Mouse (Mus musculus): ENCODE data around the gene B230118H07Rik. TPM values are rescaled to one million over a fixed set of nuclear protein-coding genes. Genes with fewer than 3 reads are reported as not detected.

Gene B230118H07Rik
- polyA plus RNA-seq, 1 experiment, result 38.3 TPM

- Histone ChIP-seq H3K27me3 (ENCODE audit: control insufficient read depth, insufficient read depth, low read length, poor library complexity, severe bottlenecking) (no peaks in the 10 kb centered on the region), H3K27ac (ENCODE audit: insufficient read depth, low read length) (no peak overlapping the region), H3K9ac (ENCODE audit: low read depth, poor library complexity, severe bottlenecking) (no peak overlapping the region), H3K9me3 (replicated peaks; ENCODE audit: control insufficient read depth, insufficient read depth, low read length, poor library complexity, severe bottlenecking) (no peaks in the 10 kb centered on the region), H3K4me1 (ENCODE audit: control insufficient read depth, insufficient read depth, low read length) (no peaks in the 10 kb centered on the region), H3K36me3 (ENCODE audit: control insufficient read depth, insufficient read depth, low read length, poor library complexity, severe bottlenecking) (no peaks in the 10 kb centered on the region), H3K4me3 (ENCODE audit: low read depth, low read length) (no peak overlapping the region)
- no peak for TF ChIP-seq EP300 (IDR thresholded peaks at IDR 0.05; ENCODE audit: insufficient read depth, low read depth, low read length)
- TF ChIP-seq CTCF (IDR thresholded peaks at IDR 0.05; ENCODE audit: low read depth, low read length), result no peak
- TF ChIP-seq POLR2A (IDR thresholded peaks at IDR 0.05; ENCODE audit: insufficient read depth, low read length), result no peak
Measured at GRCm38 (mm10) chr2:101591356-101591755, 58.0 kb downstream of the B230118H07Rik start.

GRCm38 (mm10) chr2:101581418-101581817 lies 67.9 kb downstream of the B230118H07Rik start:
- Histone ChIP-seq H3K9ac (ENCODE audit: low read depth, poor library complexity, severe bottlenecking) (no peak overlapping the region), H3K27me3 (ENCODE audit: control insufficient read depth, insufficient read depth, low read length, poor library complexity, severe bottlenecking) (no peaks in the 10 kb centered on the region), H3K36me3 (ENCODE audit: control insufficient read depth, insufficient read depth, low read length, poor library complexity, severe bottlenecking) (no peaks in the 10 kb centered on the region), H3K9me3 (replicated peaks; ENCODE audit: control insufficient read depth, insufficient read depth, low read length, poor library complexity, severe bottlenecking) (no peaks in the 10 kb centered on the region), H3K4me3 (ENCODE audit: low read depth, low read length) (no peak overlapping the region), H3K27ac (ENCODE audit: insufficient read depth, low read length) (no peak overlapping the region), H3K4me1 (ENCODE audit: control insufficient read depth, insufficient read depth, low read length) (no peaks in the 10 kb centered on the region)
- no peak for TF ChIP-seq CTCF (IDR thresholded peaks at IDR 0.05; ENCODE audit: low read depth, low read length)
- no peak for TF ChIP-seq EP300 (IDR thresholded peaks at IDR 0.05; ENCODE audit: insufficient read depth, low read depth, low read length)
- TF ChIP-seq POLR2A (IDR thresholded peaks at IDR 0.05; ENCODE audit: insufficient read depth, low read length), result no peak

GRCm38 (mm10) chr2:101580977-101581376 lies 68.4 kb downstream of the B230118H07Rik start:
- H3K27ac ChIP-seq (ENCODE audit: insufficient read depth, low read length), result no peak overlapping the region
- no peaks in the 10 kb centered on the region for H3K9me3 ChIP-seq (replicated peaks; ENCODE audit: control insufficient read depth, insufficient read depth, low read length, poor library complexity, severe bottlenecking)
- no peak for TF ChIP-seq CTCF (IDR thresholded peaks at IDR 0.05; ENCODE audit: low read depth, low read length)
- no peak for TF ChIP-seq POLR2A (IDR thresholded peaks at IDR 0.05; ENCODE audit: insufficient read depth, low read length)
- no peak for TF ChIP-seq EP300 (IDR thresholded peaks at IDR 0.05; ENCODE audit: insufficient read depth, low read depth, low read length)
- H3K4me3 ChIP-seq (ENCODE audit: low read depth, low read length), result no peak overlapping the region
- no peaks in the 10 kb centered on the region for H3K27me3 ChIP-seq (ENCODE audit: control insufficient read depth, insufficient read depth, low read length, poor library complexity, severe bottlenecking)
- H3K4me1 ChIP-seq (ENCODE audit: control insufficient read depth, insufficient read depth, low read length), result no peaks in the 10 kb centered on the region
- no peaks in the 10 kb centered on the region for H3K36me3 ChIP-seq (ENCODE audit: control insufficient read depth, insufficient read depth, low read length, poor library complexity, severe bottlenecking)
- no peak overlapping the region for H3K9ac ChIP-seq (ENCODE audit: low read depth, poor library complexity, severe bottlenecking)

GRCm38 (mm10) chr2:101580428-101580827 lies 68.9 kb downstream of the B230118H07Rik start:
- H3K27ac ChIP-seq (ENCODE audit: insufficient read depth, low read length), result no peak overlapping the region
- H3K9me3 ChIP-seq (replicated peaks; ENCODE audit: control insufficient read depth, insufficient read depth, low read length, poor library complexity, severe bottlenecking), result no peaks in the 10 kb centered on the region
- H3K9ac ChIP-seq (ENCODE audit: low read depth, poor library complexity, severe bottlenecking), result no peak overlapping the region
- no peaks in the 10 kb centered on the region for H3K4me1 ChIP-seq (ENCODE audit: control insufficient read depth, insufficient read depth, low read length)
- H3K36me3 ChIP-seq (ENCODE audit: control insufficient read depth, insufficient read depth, low read length, poor library complexity, severe bottlenecking), result no peaks in the 10 kb centered on the region
- TF ChIP-seq POLR2A (IDR thresholded peaks at IDR 0.05; ENCODE audit: insufficient read depth, low read length), result no peak
- no peak for TF ChIP-seq CTCF (IDR thresholded peaks at IDR 0.05; ENCODE audit: low read depth, low read length)
- no peak for TF ChIP-seq EP300 (IDR thresholded peaks at IDR 0.05; ENCODE audit: insufficient read depth, low read depth, low read length)
- no peaks in the 10 kb centered on the region for H3K27me3 ChIP-seq (ENCODE audit: control insufficient read depth, insufficient read depth, low read length, poor library complexity, severe bottlenecking)
- H3K4me3 ChIP-seq (ENCODE audit: low read depth, low read length), result no peak overlapping the region

- Histone ChIP-seq H3K4me3 (ENCODE audit: low read depth, low read length) (no peak overlapping the region), H3K27ac (ENCODE audit: insufficient read depth, low read length) (no peak overlapping the region), H3K27me3 (ENCODE audit: control insufficient read depth, insufficient read depth, low read length, poor library complexity, severe bottlenecking) (no peaks in the 10 kb centered on the region), H3K9me3 (replicated peaks; ENCODE audit: control insufficient read depth, insufficient read depth, low read length, poor library complexity, severe bottlenecking) (no peaks in the 10 kb centered on the region), H3K9ac (ENCODE audit: low read depth, poor library complexity, severe bottlenecking) (no peak overlapping the region), H3K4me1 (ENCODE audit: control insufficient read depth, insufficient read depth, low read length) (no peaks in the 10 kb centered on the region), H3K36me3 (ENCODE audit: control insufficient read depth, insufficient read depth, low read length, poor library complexity, severe bottlenecking) (no peaks in the 10 kb centered on the region)
- no peak for TF ChIP-seq CTCF (IDR thresholded peaks at IDR 0.05; ENCODE audit: low read depth, low read length)
- TF ChIP-seq POLR2A (IDR thresholded peaks at IDR 0.05; ENCODE audit: insufficient read depth, low read length), result no peak
- TF ChIP-seq EP300 (IDR thresholded peaks at IDR 0.05; ENCODE audit: insufficient read depth, low read depth, low read length), result no peak
Measured at GRCm38 (mm10) chr2:101580027-101580426, 69.3 kb downstream of the B230118H07Rik start.

GRCm38 (mm10) chr2:101577243-101577642 lies 72.1 kb downstream of the B230118H07Rik start:
- Histone ChIP-seq H3K27me3 (ENCODE audit: control insufficient read depth, insufficient read depth, low read length, poor library complexity, severe bottlenecking) (no peaks in the 10 kb centered on the region), H3K4me3 (ENCODE audit: low read depth, low read length) (no peak overlapping the region), H3K9me3 (replicated peaks; ENCODE audit: control insufficient read depth, insufficient read depth, low read length, poor library complexity, severe bottlenecking) (no peaks in the 10 kb centered on the region), H3K27ac (ENCODE audit: insufficient read depth, low read length) (no peak overlapping the region), H3K36me3 (ENCODE audit: control insufficient read depth, insufficient read depth, low read length, poor library complexity, severe bottlenecking) (no peaks in the 10 kb centered on the region), H3K4me1 (ENCODE audit: control insufficient read depth, insufficient read depth, low read length) (no peaks in the 10 kb centered on the region), H3K9ac (ENCODE audit: low read depth, poor library complexity, severe bottlenecking) (no peak overlapping the region)
- no peak for TF ChIP-seq EP300 (IDR thresholded peaks at IDR 0.05; ENCODE audit: insufficient read depth, low read depth, low read length)
- no peak for TF ChIP-seq CTCF (IDR thresholded peaks at IDR 0.05; ENCODE audit: low read depth, low read length)
- TF ChIP-seq POLR2A (IDR thresholded peaks at IDR 0.05; ENCODE audit: insufficient read depth, low read length), result no peak
